Mouse (Mus musculus) effector memory CD4-positive, alpha-beta T cell, adult 7 months (primary cell): ENCODE measurements around the gene Il6. TPM values are rescaled to one million over a fixed set of nuclear protein-coding genes. Genes with fewer than 3 reads are reported as not detected.

Experiments
- polyA plus RNA-seq: library from polyadenylated mRNA; unstranded; fragments of 100-300 nt; shearing (Covaris generic); gene quantifications from one replicate; pipeline ENCODE4 v1.2.1, GENCODE M21; 2017

The Il6 gene
- polyA plus RNA-seq: 0.59 TPM

DNA sequence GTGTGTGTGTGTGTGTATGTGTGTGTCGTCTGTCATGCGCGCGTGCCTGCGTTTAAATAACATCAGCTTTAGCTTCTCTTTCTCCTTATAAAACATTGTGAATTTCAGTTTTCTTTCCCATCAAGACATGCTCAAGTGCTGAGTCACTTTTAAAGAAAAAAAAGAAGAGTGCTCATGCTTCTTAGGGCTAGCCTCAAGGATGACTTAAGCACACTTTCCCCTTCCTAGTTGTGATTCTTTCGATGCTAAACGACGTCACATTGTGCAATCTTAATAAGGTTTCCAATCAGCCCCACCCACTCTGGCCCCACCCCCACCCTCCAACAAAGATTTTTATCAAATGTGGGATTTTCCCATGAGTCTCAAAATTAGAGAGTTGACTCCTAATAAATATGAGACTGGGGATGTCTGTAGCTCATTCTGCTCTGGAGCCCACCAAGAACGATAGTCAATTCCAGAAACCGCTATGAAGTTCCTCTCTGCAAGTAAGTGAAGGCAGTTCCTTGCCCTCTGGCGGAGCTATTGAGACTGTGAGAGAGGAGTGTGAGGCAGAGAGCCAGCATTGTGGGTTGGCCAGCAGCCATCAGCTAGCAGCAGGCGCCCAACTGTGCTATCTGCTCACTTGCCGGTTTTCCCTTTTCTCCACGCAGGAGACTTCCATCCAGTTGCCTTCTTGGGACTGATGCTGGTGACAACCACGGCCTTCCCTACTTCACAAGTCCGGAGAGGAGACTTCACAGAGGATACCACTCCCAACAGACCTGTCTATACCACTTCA lies at the start of gene Il6:
Gene Il6 (plus strand): TSS at position 389 of the 778 bp plus-strand sequence.

Other genes with a start within 250 kb of the Il6 start
- gene Tyms, start 60.5 kb downstream of the Il6 start, polyA plus RNA-seq: 12.6 TPM
- 0.26 TPM for gene Garem2, start 92.0 kb downstream of the Il6 start, polyA plus RNA-seq
- not detected for gene 3110082J24Rik, start 93.0 kb downstream of the Il6 start, polyA plus RNA-seq
- 63.7 TPM for gene Hadha, start 142.0 kb downstream of the Il6 start, polyA plus RNA-seq
- 208 TPM for gene Hadhb, start 142.1 kb downstream of the Il6 start, polyA plus RNA-seq
- gene Adgrf3, start 192.6 kb downstream of the Il6 start, polyA plus RNA-seq: not detected
- gene Selenoi, start 219.5 kb downstream of the Il6 start, polyA plus RNA-seq: 21.2 TPM